Mouse (Mus musculus): Measurements from ENCODE around the gene Plppr3.

- TF ChIP-seq EP300 (IDR thresholded peaks at IDR 0.05; ENCODE audit: low read depth in 1 of 2, low read length in 2 of 2) = no peak
- no peak for TF ChIP-seq CTCF (IDR thresholded peaks at IDR 0.05 in 2 of 3, conservative IDR thresholded peaks at IDR 0.05 in 1 of 3; ENCODE audit: control insufficient read depth in 1 of 3, insufficient read depth in 1 of 3, low read depth in 2 of 3, low read length in 3 of 3, poor library complexity in 1 of 3, severe bottlenecking in 1 of 3)
- TF ChIP-seq CHD2 (IDR thresholded peaks at IDR 0.05; ENCODE audit: low read length) = no peak
- TF ChIP-seq TBP (IDR thresholded peaks at IDR 0.05; ENCODE audit: low read depth, low read length) = no peak
- no peak for TF ChIP-seq UBTF (IDR thresholded peaks at IDR 0.05; ENCODE audit: borderline replicate concordance, insufficient read depth, low read depth, low read length)
- no peak for TF ChIP-seq GABPA (IDR thresholded peaks at IDR 0.05; ENCODE audit: low read depth, low read length)
Observed at GRCm38 (mm10) chr10:79862049-79862788, 12.2 kb downstream of the Plppr3 start.

All from MEL (cell line).